Mouse (Mus musculus): ENCODE data around the gene Eif3k.
"Not testable (repeated sequence)": the region's sequence is repeated elsewhere in the genome, so short reads cannot be mapped to it uniquely, and the experiment has no call there.

Gene Eif3k

DNA sequence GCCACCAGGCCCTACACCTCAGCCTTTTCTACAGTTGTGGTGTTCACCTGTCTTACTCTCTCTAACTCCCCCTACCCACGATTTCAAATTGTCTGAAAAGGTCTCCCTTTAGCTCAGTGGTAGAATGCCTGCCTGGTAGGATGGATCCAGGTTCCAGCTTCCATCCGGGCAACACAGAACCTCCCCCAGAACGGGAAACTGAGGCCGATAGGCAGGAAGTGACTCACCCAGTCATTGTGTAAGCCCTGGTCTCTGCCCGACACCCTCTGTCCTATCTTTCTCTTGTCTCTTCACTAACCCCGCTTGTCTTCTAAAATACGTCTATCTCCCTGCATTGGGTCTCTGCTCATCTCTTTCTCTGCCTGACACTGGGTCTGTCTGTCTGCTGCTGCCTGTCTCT lies 3.5 kb upstream of the Eif3k start:
- DNase-seq (ENCODE audit: low spot score), result no peak

DNA sequence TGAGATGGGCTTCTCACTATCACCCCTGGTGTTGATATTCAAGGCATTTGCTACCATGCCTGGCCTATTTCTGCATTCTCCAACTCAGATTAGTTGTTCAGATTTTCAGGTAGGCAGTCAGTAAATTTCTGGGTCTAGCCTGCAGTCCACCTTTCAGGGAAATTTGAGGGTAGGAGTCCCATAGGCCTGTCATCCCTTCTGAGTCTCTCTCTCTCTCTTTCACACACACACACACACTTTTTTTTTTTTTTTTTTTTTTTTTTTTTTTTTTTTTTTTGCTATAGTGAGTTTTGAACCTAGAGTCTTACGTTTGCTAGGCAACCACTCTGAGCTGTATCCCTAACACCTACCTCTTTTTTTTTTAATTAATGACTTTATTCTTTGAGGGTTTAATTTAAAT lies 2.8 kb upstream of the Eif3k start:
- no peak for DNase-seq (ENCODE audit: low spot score)

DNA sequence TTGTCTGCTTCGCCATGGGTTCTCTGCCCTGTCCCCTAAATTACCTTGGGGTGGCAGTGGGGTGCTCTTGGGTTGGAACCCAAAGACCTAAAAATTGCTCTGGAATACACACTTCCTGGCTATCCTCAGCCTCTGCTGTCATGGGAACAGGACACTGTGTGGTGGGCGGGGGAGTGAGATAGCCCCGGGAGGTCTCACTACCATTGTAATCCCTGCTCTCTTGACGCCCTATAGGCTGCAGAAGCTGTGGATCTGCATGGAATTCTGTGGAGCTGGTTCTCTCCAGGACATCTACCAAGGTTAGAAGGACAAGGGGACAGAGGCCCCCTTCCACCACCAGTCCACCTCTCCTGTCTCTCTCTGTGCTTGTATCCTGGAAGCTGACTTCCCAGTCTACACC lies 2.2 kb upstream of the Eif3k start:
- DNase-seq (ENCODE audit: low spot score), result no peak

DNA sequence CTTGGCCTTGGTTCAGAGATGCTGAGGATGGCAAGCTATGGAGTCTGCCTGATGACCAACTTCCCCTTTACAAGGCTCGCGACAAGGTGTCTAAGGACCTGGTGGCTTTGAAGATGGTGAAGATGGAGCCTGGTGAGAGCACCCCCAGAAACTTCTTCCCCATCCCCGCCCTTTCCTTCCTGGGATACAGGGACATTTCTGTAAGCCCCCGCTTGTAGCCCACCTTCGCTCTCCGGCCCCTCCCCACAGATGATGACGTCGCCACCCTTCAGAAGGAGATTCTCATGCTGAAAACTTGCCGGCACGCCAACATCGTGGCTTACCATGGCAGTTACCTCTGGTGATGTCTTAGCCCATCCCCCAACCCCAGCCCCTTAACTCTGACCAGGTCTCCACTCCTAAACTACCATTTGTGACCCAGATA lies 1.5 kb upstream of the Eif3k start:
- DNase-seq (ENCODE audit: low spot score), result no peak

DNA sequence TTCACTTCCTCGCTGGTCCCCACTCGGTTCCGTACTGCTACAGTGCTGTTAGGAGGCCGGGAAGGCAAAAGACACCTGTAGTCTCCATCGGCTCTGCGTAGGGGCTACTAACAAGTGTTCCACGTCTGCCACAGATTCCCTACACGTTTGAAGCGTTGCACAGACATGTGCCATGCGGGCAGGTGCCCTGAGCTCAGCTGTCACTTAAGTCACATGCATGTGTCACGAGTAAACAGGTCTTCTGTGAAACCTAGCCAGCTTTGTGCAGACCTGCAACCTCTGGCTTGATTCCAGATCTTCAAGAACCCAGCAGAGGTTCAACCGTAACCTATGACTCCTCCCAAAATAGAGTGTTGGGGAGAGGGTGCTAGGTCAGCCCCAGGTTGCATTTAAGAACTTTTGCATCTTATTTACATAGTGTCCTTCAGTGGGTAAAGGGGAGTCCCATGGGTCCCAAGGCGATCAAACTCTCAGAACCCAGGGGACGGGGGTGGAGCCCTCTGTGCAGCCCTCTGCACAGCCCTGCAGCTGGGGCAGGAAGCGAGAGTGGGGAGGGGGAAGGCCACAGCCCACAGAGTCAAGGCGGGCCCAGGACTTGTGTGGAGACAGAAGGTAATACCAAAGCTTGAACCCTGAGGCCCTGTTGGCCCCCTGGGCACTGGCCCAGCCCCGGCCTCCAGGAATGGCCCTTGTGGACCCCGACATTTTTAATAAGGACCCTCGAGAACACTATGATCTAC lies 780 bp upstream of the Eif3k start:
- peak; percentile 27 for DNase-seq (ENCODE audit: low spot score)

DNA sequence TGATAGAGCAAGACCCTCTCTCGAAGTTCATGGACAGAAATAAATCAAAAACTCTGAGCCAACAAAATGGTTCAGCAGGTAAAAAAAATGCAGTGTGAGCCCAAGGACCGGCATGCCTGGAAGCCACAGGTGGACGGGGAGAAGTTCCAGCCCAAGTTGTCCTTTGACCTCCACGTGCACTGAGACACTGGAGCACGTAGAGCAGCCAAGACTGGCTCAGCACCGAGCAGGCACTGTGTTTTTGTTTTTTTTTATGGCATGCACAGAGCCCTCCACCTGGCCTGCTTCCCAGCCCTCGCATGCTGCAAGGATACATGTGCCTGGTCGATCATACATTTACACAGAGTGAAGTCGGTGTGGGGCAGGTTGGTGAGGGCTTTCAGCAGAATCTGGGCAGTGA lies 4.1 kb downstream of the Eif3k start:
- peak; percentile 71 for DNase-seq (ENCODE audit: low spot score)

DNA sequence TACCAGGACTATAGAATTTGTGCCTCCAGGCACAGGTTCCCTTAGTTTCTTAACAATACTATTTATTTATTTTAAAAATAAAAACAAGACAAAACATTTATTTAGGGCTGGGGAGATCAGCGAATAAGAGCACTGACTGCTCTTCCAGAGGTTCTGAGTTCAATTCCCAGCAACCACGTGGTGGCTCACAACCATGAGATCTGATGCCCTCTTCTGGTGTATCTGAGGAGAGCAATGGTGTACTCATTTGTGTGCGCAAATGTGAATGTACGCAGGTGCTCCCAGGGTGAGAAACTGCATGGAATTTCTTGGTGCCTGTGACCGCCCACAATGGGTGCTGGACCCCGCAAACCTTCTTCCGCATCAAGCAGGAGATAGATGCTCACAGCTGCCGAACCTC lies 8.6 kb downstream of the Eif3k start:
- DNase-seq (ENCODE audit: low spot score), result no peak

DNA sequence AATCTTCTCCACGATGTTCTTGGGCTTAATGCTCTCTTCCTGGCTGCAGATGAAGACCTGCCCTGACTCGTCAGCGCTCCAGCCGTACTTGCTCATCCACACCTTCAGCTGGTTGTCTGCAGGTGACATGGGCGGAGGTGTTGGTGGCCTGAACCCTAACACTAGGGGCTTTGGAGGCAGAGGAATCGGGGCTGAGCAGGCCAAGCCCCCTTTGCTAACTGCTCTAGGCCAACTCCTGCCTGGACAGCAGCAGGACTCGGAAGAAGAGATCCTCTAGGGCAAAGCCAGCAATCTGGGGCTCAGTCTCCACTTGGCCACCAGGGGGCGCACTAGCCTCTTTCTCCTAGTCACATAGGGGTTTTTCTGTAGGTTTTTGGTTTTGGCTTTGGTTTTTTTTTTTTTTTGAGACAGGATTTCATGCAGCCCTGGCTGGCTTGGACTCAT lies 9.1 kb downstream of the Eif3k start:
- DNase-seq (ENCODE audit: low spot score), result no peak

DNA sequence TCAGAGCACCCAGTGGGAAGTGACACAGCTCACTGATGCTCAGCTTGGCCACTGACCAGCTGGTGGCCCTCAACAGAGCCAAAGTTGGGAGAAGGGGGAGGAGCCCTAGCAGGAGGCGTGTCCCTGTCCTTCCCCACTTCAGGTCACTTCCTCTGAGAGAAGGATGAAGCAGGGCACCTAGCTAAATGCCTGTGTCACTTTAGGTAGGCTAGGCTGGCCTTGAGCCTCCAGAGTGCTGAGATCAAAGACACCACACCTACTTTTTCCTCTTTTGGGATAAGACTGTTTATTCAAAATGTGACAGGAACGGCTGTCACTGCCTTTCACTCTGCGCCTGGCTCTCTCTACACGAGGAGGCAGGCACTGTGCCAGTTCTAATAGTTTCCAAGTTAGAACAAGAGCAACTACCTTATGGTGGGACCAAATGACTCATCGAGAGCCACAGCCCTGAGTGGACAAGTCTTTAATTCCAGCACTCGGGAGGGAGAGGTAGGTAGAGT lies 9.8 kb downstream of the Eif3k start:
- no peak for DNase-seq (ENCODE audit: low spot score)

DNA sequence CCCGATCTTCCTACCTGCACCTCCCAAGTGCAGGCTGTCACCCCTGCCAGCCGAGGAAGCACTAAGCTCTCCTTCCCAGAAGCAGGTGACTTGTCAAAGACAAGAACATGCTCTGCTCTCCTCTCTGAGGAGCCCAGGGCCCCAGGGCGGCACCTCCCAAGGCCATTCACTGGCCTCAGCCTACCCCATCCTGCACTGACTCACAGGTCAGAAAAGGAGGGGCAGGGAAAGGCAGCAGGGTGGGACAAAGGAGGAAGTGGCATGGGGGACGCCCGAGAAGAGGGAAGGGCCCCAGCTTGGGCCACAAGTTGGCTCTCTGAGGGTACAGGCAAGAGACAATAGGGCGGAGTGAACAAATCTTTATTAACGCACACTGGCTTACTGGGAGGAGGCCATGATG lies 10.6 kb downstream of the Eif3k start:
- DNase-seq (ENCODE audit: low spot score), result no peak

DNA sequence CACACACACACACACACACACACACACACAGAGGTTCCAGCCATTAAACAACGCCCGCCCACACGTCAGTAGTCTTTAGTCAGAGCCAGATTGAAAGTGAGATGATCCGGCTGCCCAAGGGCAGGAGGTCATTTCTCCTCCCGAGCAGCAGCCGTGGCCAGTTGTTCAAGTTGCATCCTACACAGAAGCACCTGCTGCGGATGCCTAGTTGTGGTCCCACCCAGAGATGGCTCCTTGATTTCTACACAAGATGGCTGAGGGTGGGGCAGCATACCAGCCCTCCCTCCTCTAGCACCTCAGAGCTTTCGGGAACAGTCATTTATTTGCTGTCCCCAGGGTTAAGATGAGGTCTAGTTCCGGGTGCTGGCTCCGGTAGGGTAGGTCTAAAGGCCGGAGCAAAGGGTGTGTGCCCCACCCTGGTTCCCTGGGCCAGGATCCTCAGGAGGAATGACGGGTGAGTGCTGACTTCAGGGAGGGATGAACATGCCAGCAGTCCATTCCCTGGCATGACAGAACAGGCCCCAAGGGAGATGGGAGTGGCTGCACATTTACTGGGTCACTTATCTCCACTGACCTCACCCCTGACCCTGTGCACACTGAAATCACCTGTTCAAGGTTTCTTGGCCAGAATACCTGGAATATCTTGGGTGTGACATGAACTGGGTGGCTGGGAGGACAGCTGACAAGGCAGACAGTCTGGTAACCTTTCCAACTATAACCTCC lies 11.8 kb downstream of the Eif3k start:
- DNase-seq (ENCODE audit: low spot score), result peak; percentile 87

DNA sequence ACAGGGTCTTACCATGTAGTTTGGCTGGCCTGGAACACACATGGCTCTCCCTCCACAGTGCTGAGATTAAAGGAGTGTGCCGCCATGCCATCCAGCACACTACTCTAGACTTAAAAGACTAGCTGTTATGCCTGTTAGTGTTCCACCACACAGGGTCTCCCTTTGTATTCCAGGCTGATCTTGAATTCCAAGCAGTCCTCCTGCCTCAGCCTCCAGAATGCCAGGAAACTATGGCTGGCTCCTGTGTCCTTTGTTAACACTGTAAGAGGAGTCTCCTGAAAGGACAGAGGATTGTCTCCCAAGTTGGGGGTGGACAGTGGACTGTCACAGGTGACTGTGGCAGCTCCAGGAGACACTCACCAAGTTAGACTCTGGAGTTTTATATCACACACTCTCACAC lies 12.4 kb downstream of the Eif3k start:
- no peak for DNase-seq (ENCODE audit: low spot score)

DNA sequence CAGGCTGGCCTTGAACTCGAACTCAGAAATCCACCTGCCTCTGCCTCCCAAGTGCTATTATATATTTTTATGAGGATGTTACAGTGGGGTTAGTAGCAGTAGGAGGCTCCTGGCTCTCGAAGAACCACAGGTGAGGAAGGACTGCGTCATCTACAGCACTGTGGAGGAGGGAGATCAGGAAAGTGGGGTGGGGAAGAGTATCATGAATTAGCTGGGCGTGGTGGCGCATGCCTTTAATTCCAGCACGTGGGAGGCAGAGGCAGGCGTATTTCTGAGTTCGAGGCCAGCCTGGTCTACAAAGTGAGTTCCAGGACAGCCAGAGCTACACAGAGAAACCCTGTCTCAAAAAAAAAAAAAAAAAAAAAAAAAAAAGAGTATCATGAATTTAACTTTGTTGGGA lies 13.5 kb downstream of the Eif3k start:
- DNase-seq (ENCODE audit: low spot score), result not testable (repeated sequence)

DNA sequence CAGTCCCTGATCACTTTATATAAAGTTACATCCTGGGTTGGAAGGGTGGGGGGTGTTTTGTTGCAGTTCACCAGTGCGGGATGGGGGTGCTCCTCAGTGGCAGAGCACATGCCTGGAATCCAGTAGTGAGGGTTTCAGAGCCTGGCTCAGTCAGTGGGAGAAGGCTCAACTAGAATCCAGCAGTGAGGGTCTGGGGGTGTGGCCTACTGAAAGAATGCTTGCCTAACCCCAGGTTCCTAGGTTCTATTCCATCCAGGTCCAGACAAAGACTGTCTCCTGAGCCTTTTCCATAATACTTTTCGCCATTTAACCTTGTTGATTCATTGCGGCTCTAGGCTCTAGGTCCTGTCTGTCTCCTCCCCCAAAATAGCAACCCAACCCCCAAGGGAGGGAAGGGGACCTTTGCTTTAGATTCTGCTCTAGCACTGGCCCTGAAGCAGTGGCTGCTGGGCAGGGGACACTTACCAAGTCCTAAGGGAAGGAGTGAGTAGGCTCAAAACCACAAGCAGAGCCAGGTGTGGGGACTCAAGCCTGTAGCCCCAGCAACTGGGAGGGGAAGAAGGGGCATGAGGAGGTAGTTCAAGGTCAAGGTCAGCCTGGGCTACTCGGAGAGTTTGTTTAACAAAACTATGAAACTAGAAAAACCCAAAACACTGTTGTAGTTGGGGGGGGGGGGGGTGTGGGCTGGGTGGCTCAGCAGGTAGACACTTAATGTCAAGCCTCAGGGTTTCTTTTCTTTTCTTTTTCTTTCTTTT lies 14.7 kb downstream of the Eif3k start:
- DNase-seq (ENCODE audit: low spot score), result no peak

DNA sequence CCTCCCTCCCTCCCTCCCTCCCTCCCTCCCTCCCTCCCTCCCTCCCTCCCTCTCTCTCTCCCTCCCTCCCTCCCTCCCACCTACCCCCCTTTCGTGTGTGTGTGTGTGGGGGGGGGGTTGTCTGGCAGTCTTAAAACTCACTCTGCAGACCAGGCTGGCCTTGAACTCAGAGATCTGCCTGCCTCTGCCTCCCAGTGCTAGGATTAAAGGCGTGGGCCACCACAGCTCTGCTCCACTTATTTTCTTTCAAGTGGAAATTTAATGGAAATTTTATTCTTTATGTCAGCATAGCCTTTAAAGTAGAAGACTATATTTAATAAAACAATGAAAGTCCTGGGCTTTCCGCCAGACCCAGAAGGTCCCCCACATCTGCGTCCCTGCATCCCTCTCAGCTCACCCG lies 15.5 kb downstream of the Eif3k start:
- no peak for DNase-seq (ENCODE audit: low spot score)

DNA sequence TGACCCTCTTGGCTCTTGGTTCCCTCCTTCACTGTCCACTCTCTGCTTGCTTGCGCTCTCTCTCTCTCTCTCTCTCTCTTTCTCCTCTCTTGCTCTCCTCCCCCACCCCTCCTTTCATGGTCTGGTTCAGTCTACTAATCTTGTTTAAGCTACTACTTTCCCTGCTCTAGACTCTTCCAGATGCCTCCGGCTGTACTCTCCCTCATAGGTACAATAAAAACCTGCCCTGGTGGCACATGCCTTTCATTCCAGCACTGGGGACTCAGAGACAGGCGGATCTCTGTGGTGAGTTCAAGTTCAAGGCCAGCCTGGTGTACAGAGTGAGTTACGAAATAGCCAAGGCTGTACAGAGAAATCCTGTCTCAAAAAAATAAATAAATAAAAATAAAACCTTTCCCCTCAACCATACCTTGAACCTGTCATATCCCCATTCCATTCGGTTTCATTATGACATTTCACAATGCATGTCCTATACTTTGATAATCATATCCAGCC lies 16.3 kb downstream of the Eif3k start:
- no peak for DNase-seq (ENCODE audit: low spot score)

DNA sequence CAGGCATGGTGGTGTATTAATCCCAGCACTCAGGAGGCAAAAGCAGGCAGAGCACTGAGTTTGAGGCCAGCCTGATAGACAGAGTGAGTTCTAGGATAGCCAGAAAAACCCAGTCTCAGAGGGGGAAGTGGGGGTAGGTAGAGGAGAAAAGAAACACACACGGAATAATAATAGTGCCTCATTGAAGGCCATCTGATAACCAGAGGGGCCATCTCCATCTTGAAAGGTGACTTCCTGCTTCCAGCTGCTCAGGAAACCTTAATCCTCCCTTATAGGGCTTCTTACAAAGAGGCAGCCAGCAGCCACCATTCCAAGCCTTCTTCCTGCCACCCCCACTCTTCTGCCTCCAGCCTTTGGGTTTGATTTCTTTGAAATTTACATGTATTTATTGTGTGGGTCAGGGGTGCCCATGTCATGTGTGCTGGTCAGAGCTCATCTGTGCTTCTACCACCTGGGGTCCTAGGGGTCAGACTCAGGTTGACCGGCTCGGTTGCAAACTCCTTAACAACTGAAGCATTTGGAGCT lies 18.2 kb downstream of the Eif3k start:
- DNase-seq (ENCODE audit: low spot score), result no peak

DNA sequence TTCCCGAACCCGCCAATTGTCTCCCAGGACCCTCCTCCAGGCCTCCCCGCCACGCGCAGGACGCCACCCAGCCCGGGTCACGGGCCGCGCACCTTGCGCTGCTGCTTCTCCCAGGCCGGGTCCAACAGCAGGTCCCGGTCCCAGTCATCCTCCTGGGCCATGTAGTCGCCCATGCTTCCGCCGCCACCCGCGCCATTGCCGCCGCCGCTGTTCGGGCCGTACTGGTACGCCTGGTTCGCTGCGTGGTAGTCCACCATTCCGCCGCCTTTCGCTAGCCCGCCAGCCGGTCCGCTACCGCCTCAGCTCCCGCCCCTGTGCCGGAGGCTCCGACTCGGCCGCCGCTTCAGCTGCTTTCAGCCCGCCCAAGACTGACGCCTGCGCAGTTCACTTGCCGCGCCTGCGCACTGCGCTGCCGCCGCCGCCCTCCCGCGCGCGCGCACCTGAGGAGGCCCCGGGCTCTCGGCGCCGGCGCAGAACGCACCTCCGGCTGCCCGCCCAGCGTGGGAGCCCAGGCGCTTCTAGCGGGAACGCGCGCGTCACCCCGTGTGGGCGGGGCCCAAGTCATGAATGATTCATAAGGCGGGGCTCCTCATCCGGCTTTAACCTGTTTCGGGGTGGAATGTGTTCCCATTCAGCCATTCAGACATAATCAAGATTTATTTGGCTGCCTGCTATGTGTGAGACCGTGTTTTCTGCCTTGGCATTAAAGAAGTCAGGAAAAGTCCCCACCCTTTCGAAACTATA lies 19.6 kb downstream of the Eif3k start, which contains the start of gene Actn4:
Gene Actn4, minus strand, starts transcription at position 414 of the 744 bp plus-strand sequence.
- peak; percentile 98 for DNase-seq (ENCODE audit: low spot score)

DNA sequence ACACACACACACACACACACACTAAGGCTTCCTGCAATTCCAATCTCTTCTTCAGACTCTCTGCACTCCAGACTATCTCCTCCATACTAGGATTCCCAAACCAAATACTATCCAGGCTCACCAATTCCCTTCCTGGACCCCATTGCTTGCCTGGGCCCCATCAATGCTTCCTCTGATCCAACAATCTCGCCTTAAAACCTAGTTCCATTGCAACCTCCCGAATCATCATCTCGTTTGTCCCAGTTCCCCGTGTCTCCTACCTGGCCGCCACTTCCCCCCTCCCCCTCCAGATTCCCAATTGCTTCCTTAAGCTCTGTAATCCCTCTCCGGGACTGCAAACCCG lies 20.1 kb downstream of the Eif3k start:
- DNase-seq (ENCODE audit: low spot score), result no peak

DNA sequence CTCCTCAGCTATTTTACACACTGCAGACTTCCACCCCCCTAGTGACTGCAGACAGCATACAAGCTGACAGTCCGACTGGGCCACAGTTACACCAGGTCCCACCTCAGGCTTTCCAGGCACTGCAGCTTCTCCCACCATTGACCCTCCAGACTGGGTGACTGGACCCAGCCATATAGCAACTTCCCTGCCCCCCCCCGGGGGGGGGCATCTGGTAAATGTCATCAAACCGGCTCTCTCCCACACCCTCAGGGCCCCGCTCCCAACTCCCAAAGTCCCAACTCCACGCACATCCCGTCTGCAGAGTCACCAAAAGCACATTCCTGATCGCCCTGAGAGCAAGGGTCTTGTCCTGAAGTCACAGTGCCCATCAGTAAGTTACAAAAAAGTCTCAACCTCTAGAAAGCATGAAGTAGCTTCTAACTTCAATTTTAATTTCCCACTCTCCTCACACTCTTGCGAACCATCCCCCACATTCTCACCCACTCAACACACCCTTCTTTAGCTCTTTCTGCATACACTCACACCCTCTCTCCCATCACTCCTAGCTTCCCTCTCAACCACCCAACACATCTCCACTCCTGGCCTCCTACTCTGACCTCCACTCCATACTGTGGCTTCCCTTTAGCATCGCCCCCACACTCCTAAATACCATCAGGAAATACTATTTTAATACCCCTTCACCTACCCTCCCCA lies 21.2 kb downstream of the Eif3k start:
- DNase-seq (ENCODE audit: low spot score), result no peak

DNA sequence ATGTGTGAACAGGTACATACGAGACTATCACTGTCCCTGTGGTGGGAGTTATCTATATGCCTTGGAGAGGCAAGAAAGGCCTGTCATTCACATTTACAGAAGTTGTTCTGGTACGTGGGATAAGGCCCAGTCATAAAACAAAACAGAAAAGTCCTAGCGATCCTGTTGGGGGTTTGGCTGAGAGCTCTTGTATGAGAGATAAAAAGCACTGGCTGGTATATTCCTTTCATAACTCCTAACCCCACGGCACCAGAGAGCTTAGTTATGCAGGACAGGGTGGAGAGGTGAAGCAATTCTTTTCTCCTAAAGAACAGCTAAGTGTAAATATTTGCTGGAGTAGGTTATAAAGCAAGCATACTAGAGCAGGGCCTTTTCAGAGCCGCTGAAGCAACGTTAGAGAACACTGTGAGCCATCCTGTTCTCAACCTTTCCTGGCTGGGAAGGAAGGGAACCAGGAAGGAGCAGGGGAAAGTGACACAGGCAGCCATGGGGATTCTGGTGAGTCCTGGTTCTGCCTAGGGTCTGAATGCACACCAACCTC lies 22.1 kb downstream of the Eif3k start:
- DNase-seq (ENCODE audit: low spot score), result peak; percentile 74
